Mouse (Mus musculus) limb, embryonic 11.5 days (tissue): ENCODE data around the gene Tram2. TPM values are rescaled to one million over a fixed set of nuclear protein-coding genes. Genes with fewer than 3 reads are reported as not detected.

Experiments
- ATAC-seq: fragments of 200-750 bp; cut with Nextera tagmentation; 2 replicates; pipeline ENCODE4 v1.8.0; 2017; ENCODE audit warnings: low read depth; ENCODE audit not compliant: insufficient number of reproducible peaks, low FRiP score, low TSS enrichment
- DNase-seq: peaks from one replicate; pipeline ENCODE4 v3.0.0-alpha.2; 2015; ENCODE audit warnings: low spot score
- H3K27ac ChIP-seq: fragments of 300-500 bp; sonication (generic); replicated peaks from 2 replicates; pipeline ENCODE4 v1.5.1; 2014; ENCODE audit warnings: low read depth, mild to moderate bottlenecking, low read length
- H3K27me3 ChIP-seq: fragments of 300-500 bp; sonication (generic); 2 replicates; pipeline ENCODE4 v1.6.1; 2014; ENCODE audit warnings: mild to moderate bottlenecking, low read length, mixed read lengths; ENCODE audit not compliant: control insufficient read depth, insufficient read depth
- H3K36me3 ChIP-seq: fragments of 300-500 bp; sonication (generic); 2 replicates; pipeline ENCODE4 v1.6.1; 2014; ENCODE audit warnings: mild to moderate bottlenecking, low read length, moderate library complexity, mixed read lengths; ENCODE audit not compliant: control insufficient read depth, insufficient read depth
- H3K4me1 ChIP-seq: fragments of 300-500 bp; sonication (generic); 2 replicates; pipeline ENCODE4 v1.6.1; 2014; ENCODE audit warnings: low read length, mixed read lengths; ENCODE audit not compliant: control insufficient read depth, insufficient read depth
- H3K4me2 ChIP-seq: fragments of 300-500 bp; sonication (generic); 2 replicates; pipeline ENCODE4 v1.6.1; 2014; ENCODE audit warnings: low read depth, mild to moderate bottlenecking, moderate library complexity; ENCODE audit not compliant: severe bottlenecking
- H3K4me3 ChIP-seq: fragments of 300-500 bp; sonication (generic); 2 replicates; pipeline ENCODE4 v1.5.1; 2014; ENCODE audit warnings: low read depth, low read length
- H3K9ac ChIP-seq: fragments of 300-500 bp; sonication (generic); 2 replicates; pipeline ENCODE4 v1.6.1; 2014; ENCODE audit warnings: mild to moderate bottlenecking, low read length
- H3K9me3 ChIP-seq: fragments of 300-500 bp; sonication (generic); 2 replicates; pipeline ENCODE4 v1.6.1; 2016; ENCODE audit warnings: low read length; ENCODE audit not compliant: control insufficient read depth
- WGBS: fragments of 180-500 bp; shearing (Covaris S2); extraction: QIAGEN DNeasy Blood & Tissue Kit; methylation state at CpG from one replicate; pipeline ENCODE4 v1.1.7; 2014; 5-methylcytosine and 5-hydroxymethylcytosine counted together
- polyA plus RNA-seq: library from polyadenylated mRNA; unstranded; fragments of >200 nt; fragmentation: Nextera tagmentation; extraction: Ambion mirVana; gene quantifications from 2 replicates; pipeline ENCODE4 v1.2.1, GENCODE M21; 2014

Gene Tram2
- polyA plus RNA-seq, 1 experiment from 2014 or later: 8.6 TPM

DNA sequence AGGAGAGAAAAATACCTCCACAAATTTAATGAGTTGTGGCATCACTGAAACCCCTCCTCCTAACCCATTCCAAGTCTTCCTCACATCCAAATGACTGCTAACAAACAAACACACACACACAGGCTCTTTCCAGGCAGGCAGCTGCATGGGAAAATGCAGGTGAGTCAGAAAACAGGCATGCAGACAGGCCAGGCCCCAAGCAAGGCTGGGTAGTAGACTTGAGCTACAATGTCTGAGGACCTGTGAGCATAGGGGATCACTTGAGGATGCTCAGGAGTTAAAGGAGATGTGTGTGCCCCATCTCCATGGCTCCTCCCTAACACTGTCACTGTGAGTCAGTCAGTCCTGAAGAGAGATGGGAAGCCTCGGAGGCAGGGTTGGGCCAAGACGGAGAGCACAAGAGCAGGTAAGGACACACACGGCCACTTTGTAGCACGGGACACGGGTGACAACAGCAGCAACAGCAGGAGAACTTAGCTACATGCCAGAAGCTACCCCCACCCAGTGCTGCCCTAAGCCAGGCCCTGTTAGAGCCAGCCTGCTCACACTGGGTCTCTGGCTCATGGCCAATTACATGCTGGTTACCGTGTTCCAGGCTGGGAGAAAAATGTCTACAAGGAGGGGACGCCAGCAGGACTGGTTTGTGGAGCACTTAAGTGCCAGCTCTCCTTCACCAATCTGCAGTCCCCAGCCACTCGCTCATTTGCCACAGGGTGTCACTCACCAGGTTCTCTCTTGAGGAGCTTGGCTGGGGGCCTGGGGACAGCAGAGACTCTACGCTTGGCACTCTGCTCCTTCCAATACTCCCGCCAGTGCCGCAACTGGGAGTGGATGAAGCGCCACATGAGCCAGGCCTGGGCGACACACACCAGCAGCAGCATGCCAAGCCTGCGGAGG lies 76.5 kb downstream of the Tram2 start:
- no peak overlapping the region for H3K27ac ChIP-seq
- WGBS: 95% methylated on average over 14 of the region's 14 CpGs
- 0 out of 2 replicates have a peak, but pooled peaks cover 3% of the 10 kb centered on the region for H3K36me3 ChIP-seq
- no peaks in the 10 kb centered on the region for H3K27me3 ChIP-seq
- no peak overlapping the region for H3K4me2 ChIP-seq
- H3K4me1 ChIP-seq: no peaks in the 10 kb centered on the region
- no peaks in the 10 kb centered on the region for H3K9me3 ChIP-seq
- no peak overlapping the region for H3K9ac ChIP-seq
- H3K4me3 ChIP-seq: no peak overlapping the region
- no peak for DNase-seq
- ATAC-seq: no peak

- no peaks in the 10 kb centered on the region for H3K27me3 ChIP-seq
- H3K4me3 ChIP-seq: no peak overlapping the region
- WGBS: 68% methylated on average over 13 of the region's 13 CpGs
- ATAC-seq: no peak
- no peak overlapping the region for H3K9ac ChIP-seq
- H3K9me3 ChIP-seq: no peaks in the 10 kb centered on the region
- H3K27ac ChIP-seq: no peak overlapping the region
- no peak overlapping the region for H3K4me2 ChIP-seq
- 0 out of 2 replicates have a peak, but pooled peaks cover 3% of the 10 kb centered on the region for H3K36me3 ChIP-seq
- no peaks in the 10 kb centered on the region for H3K4me1 ChIP-seq
- no peak for DNase-seq
Measured at GRCm38 (mm10) chr1:20997881-20998389, 81.1 kb downstream of the Tram2 start.

GRCm38 (mm10) chr1:20997328-20997689 lies 81.7 kb downstream of the Tram2 start:
- H3K4me1 ChIP-seq: no peaks in the 10 kb centered on the region
- WGBS: 66% methylated on average over 2 of the region's 2 CpGs
- no peaks in the 10 kb centered on the region for H3K27me3 ChIP-seq
- no peak for ATAC-seq
- no peaks in the 10 kb centered on the region for H3K9me3 ChIP-seq
- 0 out of 2 replicates have a peak, but pooled peaks cover 3% of the 10 kb centered on the region for H3K36me3 ChIP-seq
- H3K4me3 ChIP-seq: no peak overlapping the region
- DNase-seq: no peak
- H3K4me2 ChIP-seq: no peak overlapping the region
- H3K27ac ChIP-seq: no peak overlapping the region
- H3K9ac ChIP-seq: no peak overlapping the region

GRCm38 (mm10) chr1:20996603-20997327 lies 82.3 kb downstream of the Tram2 start:
- Histone ChIP-seq H3K27ac (no peak overlapping the region), H3K27me3 (no peaks in the 10 kb centered on the region), H3K36me3 (0 out of 2 replicates have a peak, but pooled peaks cover 3% of the 10 kb centered on the region), H3K4me2 (no peak overlapping the region), H3K9me3 (no peaks in the 10 kb centered on the region), H3K4me3 (no peak overlapping the region), H3K9ac (no peak overlapping the region), H3K4me1 (no peaks in the 10 kb centered on the region)
- no peak for DNase-seq
- WGBS: 79% methylated on average over 17 of the region's 17 CpGs
- no peak for ATAC-seq

- DNase-seq (no peak), ATAC-seq (no peak)
- H3K9ac ChIP-seq: no peak overlapping the region
- WGBS: 75% methylated on average over 7 of the region's 7 CpGs
- no peak overlapping the region for H3K4me3 ChIP-seq
- no peaks in the 10 kb centered on the region for H3K27me3 ChIP-seq
- no peaks in the 10 kb centered on the region for H3K9me3 ChIP-seq
- no peaks in the 10 kb centered on the region for H3K4me1 ChIP-seq
- 0 out of 2 replicates have a peak, but pooled peaks cover 3% of the 10 kb centered on the region for H3K36me3 ChIP-seq
- no peak overlapping the region for H3K27ac ChIP-seq
- H3K4me2 ChIP-seq: no peak overlapping the region
Measured at GRCm38 (mm10) chr1:20995331-20995986, 83.6 kb downstream of the Tram2 start.

GRCm38 (mm10) chr1:20994338-20994737 lies 84.7 kb downstream of the Tram2 start:
- H3K27me3 ChIP-seq: no peaks in the 10 kb centered on the region
- H3K4me3 ChIP-seq: no peak overlapping the region
- no peak overlapping the region for H3K9ac ChIP-seq
- DNase-seq: no peak
- no peaks in the 10 kb centered on the region for H3K4me1 ChIP-seq
- ATAC-seq: no peak
- no peak overlapping the region for H3K4me2 ChIP-seq
- no peaks in the 10 kb centered on the region for H3K9me3 ChIP-seq
- H3K27ac ChIP-seq: no peak overlapping the region
- no peaks in the 10 kb centered on the region for H3K36me3 ChIP-seq
- WGBS: 86% methylated on average over 5 of the region's 5 CpGs

- no peak overlapping the region for H3K27ac ChIP-seq
- no peaks in the 10 kb centered on the region for H3K36me3 ChIP-seq
- H3K9ac ChIP-seq: no peak overlapping the region
- H3K4me3 ChIP-seq: no peak overlapping the region
- no peaks in the 10 kb centered on the region for H3K9me3 ChIP-seq
- WGBS: 82% methylated on average over 3 of the region's 3 CpGs
- no peak for DNase-seq
- ATAC-seq: no peak
- H3K4me2 ChIP-seq: no peak overlapping the region
- no peaks in the 10 kb centered on the region for H3K27me3 ChIP-seq
- no peaks in the 10 kb centered on the region for H3K4me1 ChIP-seq
Measured at GRCm38 (mm10) chr1:20993690-20994089, 85.3 kb downstream of the Tram2 start.

GRCm38 (mm10) chr1:20989461-20990083 lies 89.5 kb downstream of the Tram2 start:
- Histone ChIP-seq H3K4me1 (no peaks in the 10 kb centered on the region), H3K9me3 (no peaks in the 10 kb centered on the region), H3K4me2 (no peak overlapping the region), H3K27ac (no peak overlapping the region), H3K36me3 (no peaks in the 10 kb centered on the region), H3K9ac (no peak overlapping the region), H3K4me3 (no peak overlapping the region), H3K27me3 (no peaks in the 10 kb centered on the region)
- 91% methylated on average over 11 of the region's 11 CpGs for WGBS
- DNase-seq (no peak), ATAC-seq (no peak)
